Mouse (Mus musculus): ENCODE measurements around the gene Slc35e3. TPM values are rescaled to one million over a fixed set of nuclear protein-coding genes. Genes with fewer than 3 reads are reported as not detected.

The Slc35e3 gene
- 5.0 and 11.8 TPM in 2 replicates for polyA plus RNA-seq (2012; ENCODE audit: insufficient read depth, insufficient read length, missing spikeins)

DNA sequence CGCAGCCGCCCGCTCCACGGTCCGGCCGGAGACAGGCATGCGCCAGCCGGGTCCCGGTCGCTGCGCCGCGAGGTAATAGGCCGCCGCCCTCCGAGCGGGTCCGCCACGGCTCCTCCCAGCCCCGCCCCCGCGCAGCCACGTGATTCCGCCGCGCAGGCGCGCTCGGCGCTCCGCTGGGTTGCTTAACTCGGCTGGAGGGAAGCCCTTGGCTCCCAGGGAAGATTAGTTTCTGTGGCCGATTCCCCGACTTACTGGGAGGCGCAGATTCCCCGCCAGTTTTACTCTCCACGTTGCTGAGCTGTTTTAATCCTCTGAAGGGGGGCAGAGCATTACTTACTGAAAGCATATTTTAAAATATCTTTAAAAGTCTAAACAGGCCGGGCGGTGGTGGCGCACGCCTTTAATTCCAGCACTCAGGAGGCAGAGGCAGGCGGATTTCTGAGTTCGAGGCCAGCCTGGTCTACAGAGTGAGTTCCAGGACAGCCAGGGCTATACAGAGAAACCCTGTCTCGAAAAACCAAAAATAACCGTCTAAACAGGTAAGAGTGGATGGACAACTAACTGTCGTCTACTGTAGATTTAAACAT, at the start of gene Slc35e3:
Gene Slc35e3 (minus strand): TSS at position 69 of the 587 bp plus-strand sequence.
- Histone ChIP-seq H3K4me3 (ENCODE audit: insufficient read depth, low read depth, low read length) (peak within 1 kb of the TSS; percentile 69), H3K27ac (replicated peaks; ENCODE audit: low read depth, low read length) (peak within 1 kb of the TSS; percentile 33)

DNA sequence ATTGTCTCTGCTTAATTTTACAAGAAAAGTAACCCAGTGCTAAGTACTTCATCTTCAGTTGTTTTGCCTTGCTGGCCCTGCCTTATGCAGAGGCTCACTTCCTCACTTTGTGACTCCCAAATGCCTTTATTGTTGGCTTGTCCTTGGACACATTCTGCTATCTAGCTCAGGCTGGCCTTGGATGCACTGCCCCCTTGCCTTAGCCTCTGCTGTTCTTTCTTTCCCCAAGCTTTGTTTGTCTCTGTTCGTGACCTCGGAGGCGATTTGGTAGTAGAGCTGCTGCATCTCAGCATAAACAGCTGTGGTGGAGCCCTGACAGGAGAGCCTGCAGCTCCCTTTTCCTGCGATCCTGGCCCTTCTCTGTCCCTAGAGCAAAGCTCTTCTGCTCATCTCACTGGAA, 49.0 kb upstream of the Slc35e3 start:
- no peak overlapping the region for H3K27ac ChIP-seq (replicated peaks; ENCODE audit: low read depth, low read length)
- H3K4me1 ChIP-seq (ENCODE audit: control insufficient read depth, insufficient read depth, insufficient read length, low read length) = 0 out of 2 replicates have a peak, but pooled peaks cover 2% of the 10 kb centered on the region
- no peak overlapping the region for H3K4me3 ChIP-seq (ENCODE audit: insufficient read depth, low read depth, low read length)

More for the DNA sequence above, at the start of gene Slc35e3:
- peaks cover 2% of the 10 kb centered on the region for H3K4me1 ChIP-seq (ENCODE audit: control insufficient read depth, insufficient read depth, insufficient read length, low read length)

DNA sequence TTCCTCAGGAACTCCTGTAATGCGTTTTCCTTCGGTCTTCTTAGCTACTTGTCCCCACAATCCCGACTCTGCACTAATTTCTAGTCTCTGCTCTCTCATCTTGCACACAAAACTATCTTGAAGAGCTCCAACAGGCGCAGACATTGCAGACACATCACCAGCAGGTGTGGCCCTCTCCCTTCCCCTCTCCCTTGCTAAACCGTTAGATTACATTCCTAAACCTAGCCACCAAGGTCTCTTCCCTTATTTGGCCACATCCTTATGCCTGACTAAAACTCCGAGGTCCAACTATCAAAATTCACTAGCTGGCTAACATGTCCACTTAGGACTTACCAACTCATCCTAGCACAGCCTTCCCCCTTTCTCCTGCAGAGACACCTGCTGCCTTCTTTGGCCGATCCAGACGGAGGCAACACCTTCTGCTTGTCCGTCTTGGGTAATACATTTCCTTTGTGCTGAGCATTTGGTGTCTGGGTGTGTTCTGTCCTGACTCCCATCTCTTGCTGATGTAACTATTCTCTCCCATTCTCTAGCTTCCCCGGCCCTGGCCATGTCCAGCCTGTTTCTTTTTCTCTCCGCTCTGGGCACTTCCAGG, 47.4 kb upstream of the Slc35e3 start:
- Histone ChIP-seq H3K4me3 (ENCODE audit: insufficient read depth, low read depth, low read length) (peak overlapping the region; percentile 58; the same call in 1 of the 2 replicates), H3K4me1 (ENCODE audit: control insufficient read depth, insufficient read depth, insufficient read length, low read length) (0 out of 2 replicates have a peak, but pooled peaks cover 2% of the 10 kb centered on the region), H3K27ac (replicated peaks; ENCODE audit: low read depth, low read length) (no peak overlapping the region)

DNA sequence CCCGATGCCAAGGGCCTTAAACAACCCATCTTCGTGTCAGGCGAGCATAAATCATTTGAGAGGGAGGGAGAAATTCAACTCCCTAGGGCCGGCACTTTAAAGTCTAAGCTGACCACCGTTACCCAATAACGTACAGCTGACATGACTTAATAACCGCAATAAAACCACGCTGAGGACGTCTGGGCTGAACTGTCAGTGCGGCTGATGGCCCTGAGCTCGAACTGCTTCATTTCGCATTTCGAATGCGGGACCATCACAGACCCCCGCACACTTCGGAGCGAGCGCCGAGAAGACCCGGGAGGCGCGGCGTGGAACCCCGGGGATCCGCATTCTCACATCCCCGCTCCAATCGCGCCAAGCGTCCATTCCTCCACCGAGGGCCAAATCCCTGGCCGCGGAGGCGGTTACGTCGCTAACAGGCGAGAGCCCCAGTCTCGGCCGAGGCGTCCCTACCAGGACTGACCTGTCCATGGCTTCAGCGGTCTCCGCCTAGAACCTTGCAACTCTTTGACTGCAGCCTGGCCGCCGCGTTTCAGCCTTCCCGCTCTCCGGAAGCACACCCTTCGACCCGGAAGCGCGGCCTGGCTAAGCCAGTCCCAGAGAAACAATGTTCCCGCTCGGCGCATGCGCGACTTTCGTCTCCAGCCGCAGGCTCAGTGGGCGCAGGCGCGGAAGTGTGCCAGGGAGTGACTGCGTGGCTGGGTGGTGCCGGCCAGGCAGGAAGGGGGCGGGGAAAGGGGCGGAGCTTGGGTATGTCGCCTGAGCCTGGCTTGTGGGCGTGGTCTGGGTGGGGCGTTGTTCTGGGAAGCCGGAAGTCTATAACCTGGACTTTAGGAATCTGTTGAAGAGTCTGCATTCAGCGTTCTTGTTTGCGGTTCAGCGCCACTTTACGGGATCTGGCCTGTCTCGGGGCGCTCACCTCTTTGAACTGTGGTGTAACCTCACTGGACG, 46.3 kb upstream of the Slc35e3 start, which contains the start of gene Nup107:
Gene Nup107 (minus strand): TSS at position 565 of the 951 bp plus-strand sequence.
- H3K27ac ChIP-seq (replicated peaks; ENCODE audit: low read depth, low read length) = peak within 1 kb of the TSS; percentile 69
- 0 out of 2 replicates have a peak, but pooled peaks cover 2% of the 10 kb centered on the region for H3K4me1 ChIP-seq (ENCODE audit: control insufficient read depth, insufficient read depth, insufficient read length, low read length)
- H3K4me3 ChIP-seq (ENCODE audit: insufficient read depth, low read depth, low read length) = peak within 1 kb of the TSS; percentile 82

DNA sequence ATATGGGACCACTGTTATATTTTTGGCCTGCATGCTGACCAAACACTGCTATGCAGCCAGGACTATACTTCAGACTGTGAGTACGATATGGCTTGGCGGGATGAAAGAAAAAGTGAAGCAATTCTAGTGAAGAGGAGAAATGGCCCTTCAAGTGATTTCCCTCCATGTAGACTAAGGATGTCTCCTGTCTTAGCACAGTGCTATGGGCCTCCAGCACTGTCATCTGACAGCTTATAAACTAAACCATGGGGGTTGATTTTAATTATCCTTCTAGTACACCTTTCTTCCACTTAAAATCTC, 45.0 kb upstream of the Slc35e3 start:
- Histone ChIP-seq H3K4me3 (ENCODE audit: insufficient read depth, low read depth, low read length) (no peak overlapping the region), H3K4me1 (ENCODE audit: control insufficient read depth, insufficient read depth, insufficient read length, low read length) (0 out of 2 replicates have a peak, but pooled peaks cover 2% of the 10 kb centered on the region), H3K27ac (replicated peaks; ENCODE audit: low read depth, low read length) (no peak overlapping the region)

DNA sequence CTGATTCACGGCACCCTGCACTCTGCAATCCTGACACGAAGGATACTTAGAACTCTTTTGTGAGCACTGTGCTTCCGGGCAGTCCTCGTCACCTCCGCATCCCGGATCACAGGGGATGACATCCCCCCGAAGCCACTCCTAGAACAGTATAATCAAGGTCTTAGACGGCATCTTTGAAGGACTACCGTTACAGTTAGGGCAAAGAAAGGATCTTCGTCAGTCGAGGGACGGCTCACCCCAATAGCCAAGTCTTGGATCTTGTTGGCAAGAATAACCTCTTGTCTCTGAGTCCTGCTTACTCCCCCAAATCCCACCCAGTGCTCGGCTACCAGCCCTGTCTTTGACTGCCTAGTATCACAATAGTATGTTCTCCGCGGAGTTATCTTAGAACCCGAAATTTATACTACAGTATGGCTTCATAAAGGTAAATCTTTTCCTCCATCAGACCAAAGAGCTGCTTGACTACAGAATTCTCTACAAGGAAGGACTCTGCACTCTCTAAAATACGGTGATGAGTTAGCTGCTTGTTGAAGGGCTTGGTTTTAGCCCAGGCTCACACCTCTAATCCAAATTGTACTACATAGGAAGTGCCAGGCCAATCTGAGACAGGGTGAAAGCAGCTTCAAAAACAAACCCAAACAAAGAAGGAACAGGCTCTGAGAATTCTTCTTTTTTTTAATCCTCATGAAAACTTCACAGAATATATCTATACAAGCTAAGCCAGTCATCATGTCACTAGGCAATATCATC, 44.4 kb upstream of the Slc35e3 start:
- no peak overlapping the region for H3K4me3 ChIP-seq (ENCODE audit: insufficient read depth, low read depth, low read length)
- no peak overlapping the region for H3K27ac ChIP-seq (replicated peaks; ENCODE audit: low read depth, low read length)
- H3K4me1 ChIP-seq (ENCODE audit: control insufficient read depth, insufficient read depth, insufficient read length, low read length) = 0 out of 2 replicates have a peak, but pooled peaks cover 2% of the 10 kb centered on the region

DNA sequence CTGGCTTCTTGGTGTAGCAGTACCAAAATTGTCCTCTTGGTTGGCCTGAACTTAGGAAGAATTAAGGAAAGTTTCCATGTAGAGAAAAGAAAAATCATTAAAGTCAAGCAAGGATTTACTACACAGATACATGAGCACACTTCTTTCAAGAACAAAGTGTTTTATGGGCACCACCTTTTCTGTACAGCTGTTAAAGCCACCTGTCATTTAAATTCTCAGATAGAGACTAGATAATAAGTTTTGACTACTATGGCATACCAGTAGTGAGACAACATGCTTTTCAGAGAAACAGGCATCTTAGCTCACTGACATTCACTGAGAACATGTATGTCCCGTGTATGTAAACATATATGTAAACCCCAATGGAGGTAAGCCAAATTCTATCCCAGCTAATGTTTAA, 43.8 kb upstream of the Slc35e3 start:
- Histone ChIP-seq H3K4me1 (ENCODE audit: control insufficient read depth, insufficient read depth, insufficient read length, low read length) (0 out of 2 replicates have a peak, but pooled peaks cover 2% of the 10 kb centered on the region), H3K27ac (replicated peaks; ENCODE audit: low read depth, low read length) (no peak overlapping the region), H3K4me3 (ENCODE audit: insufficient read depth, low read depth, low read length) (no peak overlapping the region)

DNA sequence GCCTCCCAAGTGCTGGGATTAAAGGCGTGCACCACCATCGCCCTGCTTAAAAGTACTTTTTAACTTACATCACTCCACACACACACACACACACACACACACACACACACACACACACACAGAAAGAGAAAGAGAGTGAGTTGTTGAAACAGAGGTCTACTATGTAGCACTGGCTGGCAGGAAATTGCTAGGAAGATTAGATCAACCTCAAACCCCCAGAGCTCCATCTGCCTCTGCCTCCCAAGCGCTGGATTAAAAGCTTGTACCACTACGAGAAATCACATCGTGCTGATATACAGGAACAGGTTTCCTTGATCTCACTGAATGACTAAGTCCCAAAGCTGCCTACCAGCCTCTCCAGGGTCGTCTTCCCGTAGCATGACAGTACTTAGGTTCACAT, 38.5 kb upstream of the Slc35e3 start:
- Histone ChIP-seq H3K27ac (replicated peaks; ENCODE audit: low read depth, low read length) (no peak overlapping the region), H3K4me1 (ENCODE audit: control insufficient read depth, insufficient read depth, insufficient read length, low read length) (no peaks in the 10 kb centered on the region), H3K4me3 (ENCODE audit: insufficient read depth, low read depth, low read length) (no peak overlapping the region)

DNA sequence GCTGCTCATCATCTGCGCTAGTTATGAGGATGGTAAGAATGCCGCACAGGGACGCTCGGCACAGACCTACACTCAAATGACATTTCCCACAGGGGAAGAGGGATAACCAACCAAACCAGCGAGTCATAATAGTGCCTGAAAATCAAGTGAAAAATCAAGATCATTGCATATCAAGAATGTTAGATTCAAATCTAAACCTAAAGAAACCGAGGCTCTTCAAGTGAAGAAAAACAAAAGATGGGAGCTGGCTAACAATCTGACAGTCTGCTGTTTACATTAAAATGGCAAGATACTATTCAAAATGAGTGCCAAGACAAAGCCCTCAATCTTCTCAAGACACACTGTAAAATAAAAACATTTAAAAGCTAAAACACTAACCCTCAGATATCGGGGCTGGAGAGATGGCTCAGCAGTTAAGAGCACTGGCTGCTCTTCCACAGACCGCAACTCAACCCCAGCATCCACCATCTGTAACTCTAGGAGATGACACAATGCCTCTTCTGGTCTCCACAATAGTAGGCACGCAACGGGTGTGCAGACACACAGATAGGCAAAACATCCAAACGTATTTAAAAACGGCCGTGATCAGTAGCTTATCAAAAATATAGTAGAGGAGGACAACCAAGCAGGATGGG, 37.7 kb upstream of the Slc35e3 start:
- Histone ChIP-seq H3K27ac (replicated peaks; ENCODE audit: low read depth, low read length) (no peak overlapping the region), H3K4me1 (ENCODE audit: control insufficient read depth, insufficient read depth, insufficient read length, low read length) (no peaks in the 10 kb centered on the region), H3K4me3 (ENCODE audit: insufficient read depth, low read depth, low read length) (no peak overlapping the region)

DNA sequence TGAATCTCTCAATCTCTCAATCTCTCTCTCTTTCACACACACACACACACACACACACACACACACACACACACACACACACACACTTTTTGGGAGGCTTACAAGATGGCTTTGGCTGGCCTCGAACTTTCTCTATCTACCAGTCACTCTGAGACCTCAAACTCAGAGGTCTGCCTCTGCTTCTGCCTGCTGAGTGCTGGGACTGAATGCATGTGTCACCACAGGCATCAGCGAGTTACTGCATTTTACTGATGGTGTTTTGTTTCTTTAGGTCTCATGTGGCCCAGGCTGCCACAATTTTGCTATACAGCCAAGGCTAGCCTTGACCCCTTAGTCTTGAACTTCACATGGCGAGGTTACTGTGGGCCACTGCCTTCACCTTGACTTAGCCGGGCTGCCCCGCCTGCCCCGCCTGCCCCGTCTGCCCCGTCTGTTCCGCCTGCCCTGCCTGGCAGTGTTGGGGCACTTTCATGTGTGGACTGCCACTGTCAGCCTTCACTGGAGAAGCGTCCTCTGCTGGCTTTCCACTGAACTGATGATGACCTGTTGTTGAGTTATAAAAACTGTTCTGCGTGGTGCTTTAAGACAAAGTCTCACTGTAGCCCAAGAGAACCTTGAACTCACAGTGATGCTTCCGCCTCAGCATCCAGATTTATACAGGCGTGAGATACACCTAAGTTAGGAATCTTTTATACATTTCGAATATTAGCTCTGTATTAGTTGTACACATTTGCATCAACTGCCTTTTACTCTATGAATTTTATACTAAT, 36.5 kb upstream of the Slc35e3 start:
- no peak overlapping the region for H3K4me3 ChIP-seq (ENCODE audit: insufficient read depth, low read depth, low read length)
- no peaks in the 10 kb centered on the region for H3K4me1 ChIP-seq (ENCODE audit: control insufficient read depth, insufficient read depth, insufficient read length, low read length)
- no peak overlapping the region for H3K27ac ChIP-seq (replicated peaks; ENCODE audit: low read depth, low read length)

DNA sequence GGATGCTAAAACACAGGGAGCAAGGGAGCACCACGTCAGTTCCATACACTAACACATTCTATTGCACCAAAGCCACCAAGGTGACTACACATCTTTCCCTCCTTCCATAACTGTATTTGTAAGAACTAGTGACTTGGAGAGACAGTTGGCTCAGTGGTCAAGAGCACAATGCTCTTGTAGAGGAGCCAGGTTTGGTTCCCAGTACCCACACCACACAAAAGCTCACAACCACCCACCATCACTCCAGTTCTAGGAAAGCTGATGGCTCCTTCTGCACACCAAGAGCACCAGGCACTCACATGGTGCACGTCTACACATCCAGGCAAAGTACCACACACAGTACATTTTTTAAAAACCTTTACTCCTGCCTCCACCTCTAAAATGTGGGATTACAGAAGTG, 35.9 kb upstream of the Slc35e3 start:
- Histone ChIP-seq H3K27ac (replicated peaks; ENCODE audit: low read depth, low read length) (no peak overlapping the region), H3K4me1 (ENCODE audit: control insufficient read depth, insufficient read depth, insufficient read length, low read length) (no peaks in the 10 kb centered on the region), H3K4me3 (ENCODE audit: insufficient read depth, low read depth, low read length) (no peak overlapping the region)

DNA sequence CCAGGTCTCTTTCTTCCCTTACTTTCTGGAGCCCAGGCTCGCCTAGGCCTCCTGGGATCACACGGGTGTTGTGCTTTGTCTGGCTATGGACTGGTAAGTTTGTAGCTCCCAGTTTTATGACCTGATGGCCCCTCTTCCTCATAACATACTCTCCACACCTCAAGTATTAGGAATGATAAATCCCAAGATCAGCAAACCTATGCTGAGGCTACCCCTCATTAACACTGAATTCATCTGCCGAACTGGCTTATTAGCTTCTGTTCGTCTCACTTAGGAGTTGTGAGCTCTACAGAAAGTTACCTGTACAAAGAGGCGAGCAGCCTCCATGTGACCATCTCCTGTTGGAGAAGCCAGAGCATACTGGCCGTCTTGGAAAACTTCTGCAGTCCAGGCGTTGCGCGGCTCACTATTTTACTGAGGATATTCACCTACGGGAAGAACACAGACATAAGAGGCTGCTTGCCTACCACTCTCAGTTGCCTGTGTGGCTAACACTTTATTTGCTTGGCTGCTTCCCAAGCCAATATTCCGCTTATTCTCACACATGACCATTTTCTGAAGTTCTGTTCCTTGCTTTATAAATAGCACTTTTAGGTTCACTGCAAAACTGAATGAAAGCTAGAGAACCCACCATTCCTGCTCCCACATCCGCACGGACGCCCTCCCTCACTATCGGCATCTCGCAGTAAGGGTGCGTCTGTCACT, 35.0 kb upstream of the Slc35e3 start:
- H3K27ac ChIP-seq (replicated peaks; ENCODE audit: low read depth, low read length) = no peak overlapping the region
- no peaks in the 10 kb centered on the region for H3K4me1 ChIP-seq (ENCODE audit: control insufficient read depth, insufficient read depth, insufficient read length, low read length)
- H3K4me3 ChIP-seq (ENCODE audit: insufficient read depth, low read depth, low read length) = no peak overlapping the region

DNA sequence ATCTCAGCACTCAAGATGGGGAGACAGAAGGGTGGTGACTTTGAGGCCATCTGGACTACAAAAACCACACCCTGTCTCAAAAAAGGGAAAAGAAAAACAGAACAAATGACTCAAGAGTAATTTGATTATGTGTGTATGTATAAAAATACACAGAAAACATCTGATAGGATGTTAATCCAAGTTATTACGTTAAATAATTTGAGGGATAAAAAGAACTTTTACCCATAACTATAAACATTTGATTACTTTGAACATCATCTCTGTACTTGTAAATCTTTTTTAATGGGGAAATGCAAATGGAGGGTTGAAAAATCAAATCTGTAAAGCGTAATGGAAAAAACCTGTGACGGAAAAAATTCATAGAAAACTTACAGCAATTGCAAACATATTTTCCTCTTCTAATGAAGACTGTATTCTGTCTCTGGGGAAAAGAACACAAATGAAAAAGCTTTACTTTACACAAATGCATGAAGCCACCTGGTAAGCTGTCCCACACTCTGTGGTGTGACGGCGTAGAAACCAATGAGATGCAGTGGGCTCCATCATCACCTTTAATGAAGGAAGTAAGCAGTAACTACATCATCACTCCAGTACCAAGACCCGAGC, 34.2 kb upstream of the Slc35e3 start:
- Histone ChIP-seq H3K4me1 (ENCODE audit: control insufficient read depth, insufficient read depth, insufficient read length, low read length) (no peaks in the 10 kb centered on the region), H3K27ac (replicated peaks; ENCODE audit: low read depth, low read length) (no peak overlapping the region), H3K4me3 (ENCODE audit: insufficient read depth, low read depth, low read length) (no peak overlapping the region)
